Mouse (Mus musculus) yolk sac, embryonic 10.5 days (tissue): ENCODE measurements around the gene Entpd2.
A peak's percentile ranks its signal among the peaks of the same experiment; 100 is the strongest.
"Not testable (repeated sequence)": the region's sequence is repeated elsewhere in the genome, so short reads cannot be mapped to it uniquely, and the experiment has no call there.

Source experiments
- DNase-seq: peaks from one replicate; pipeline ENCODE4 v3.0.0-alpha.2; 2017; ENCODE audit warnings: low spot score

The Entpd2 gene

DNA sequence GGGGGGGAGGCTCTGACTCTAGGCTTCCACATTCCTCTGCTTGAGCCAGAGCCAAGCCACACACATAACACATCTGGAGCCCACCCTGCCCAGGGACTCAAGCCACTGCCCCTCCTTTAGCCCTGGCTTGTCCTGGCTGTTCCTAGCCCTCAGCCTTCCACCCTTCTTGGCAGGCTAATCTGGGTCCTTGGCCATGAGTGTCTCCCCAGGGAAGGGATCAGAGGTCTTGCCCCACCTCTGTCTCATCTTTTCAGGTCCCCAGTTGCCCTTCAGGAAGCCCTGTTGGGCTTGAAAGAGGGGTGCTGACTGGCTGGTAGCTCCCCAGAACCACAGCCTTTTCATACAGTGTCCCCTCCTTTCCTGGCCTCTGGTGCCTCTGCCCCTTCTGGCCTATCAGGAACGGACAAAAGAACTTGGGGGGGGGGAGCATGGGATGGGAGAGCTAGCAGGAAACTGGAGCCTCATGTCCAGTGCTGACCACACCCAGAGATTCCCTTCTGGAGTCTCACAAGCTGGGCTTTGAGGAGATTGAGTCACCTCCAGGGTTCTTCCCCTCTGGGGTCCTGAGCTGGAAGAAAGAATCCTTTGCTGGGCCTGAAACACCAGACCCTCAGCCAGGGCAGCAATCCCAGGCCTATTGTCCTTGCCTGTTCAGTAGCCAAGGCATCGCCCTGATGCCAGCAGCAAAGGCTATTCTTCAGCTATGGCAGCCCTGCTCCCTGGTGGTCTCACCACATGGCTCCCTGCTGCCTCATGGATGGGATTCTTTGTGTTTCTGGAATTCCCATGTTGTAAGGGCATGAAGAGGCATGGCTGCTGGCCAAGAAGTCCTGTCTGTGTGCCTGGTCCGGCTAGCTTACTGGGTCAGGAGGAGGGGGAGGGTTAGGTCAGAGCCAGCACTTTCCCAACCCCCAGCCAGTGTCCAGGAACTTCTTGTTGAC, 1.1 kb upstream of the Entpd2 start:
- DNase-seq: no peak

- no peak for DNase-seq
Measured at GRCm38 (mm10) chr2:25396597-25396983, 916 bp downstream of the Entpd2 start.

- no peak for DNase-seq
Measured at GRCm38 (mm10) chr2:25397010-25397409, 1.3 kb downstream of the Entpd2 start.

- DNase-seq: no peak
Measured at GRCm38 (mm10) chr2:25398065-25398464, 2.4 kb downstream of the Entpd2 start.

DNA sequence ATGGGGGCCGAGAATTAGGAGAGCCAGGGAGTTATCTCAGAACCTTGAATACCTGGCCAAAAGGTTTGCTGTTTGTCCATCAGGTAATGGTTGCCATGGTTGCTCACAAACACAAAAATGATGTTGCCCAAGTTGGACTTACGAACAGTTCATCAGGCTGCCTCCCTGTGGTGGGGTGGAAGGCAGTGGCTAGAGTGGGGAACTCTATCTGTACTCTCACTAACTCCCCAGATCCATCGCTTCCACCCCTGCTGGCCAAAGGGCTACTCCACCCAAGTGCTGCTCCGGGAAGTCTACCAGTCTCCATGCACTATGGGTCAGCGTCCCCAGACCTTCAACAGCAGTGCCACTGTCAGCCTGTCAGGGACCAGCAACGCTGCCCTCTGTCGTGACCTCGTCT, 3.4 kb downstream of the Entpd2 start, which contains the start of gene Npdc1:
Npdc1 (plus strand) TSS at position 301 of the 400 bp plus-strand sequence.
- DNase-seq: no peak

DNA sequence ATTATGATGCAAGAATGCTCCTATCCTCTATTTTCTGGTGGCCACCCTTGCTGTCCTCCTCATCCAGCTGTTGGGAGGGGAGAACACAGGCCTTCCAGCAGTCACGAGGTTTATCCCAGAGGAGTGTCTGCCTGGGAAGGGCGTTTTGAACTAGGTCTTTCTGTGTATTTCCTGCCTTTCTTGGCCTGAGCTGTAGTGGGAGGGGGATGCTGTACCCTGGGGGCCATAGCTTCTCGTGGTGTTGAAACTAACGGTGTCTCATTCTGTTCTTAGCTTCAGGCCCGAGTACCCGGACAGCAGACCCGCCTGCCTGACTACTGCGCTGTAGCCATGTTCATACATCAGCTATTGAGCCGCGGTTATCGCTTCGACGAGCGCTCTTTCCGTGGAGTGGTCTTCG, 4.6 kb downstream of the Entpd2 start:
- no peak for DNase-seq

GRCm38 (mm10) chr2:25400764-25401163, 5.1 kb downstream of the Entpd2 start:
- peak; percentile 37 for DNase-seq

GRCm38 (mm10) chr2:25402377-25402971, 6.8 kb downstream of the Entpd2 start:
- DNase-seq: peak; percentile 79

- DNase-seq: peak; percentile 67
Measured at GRCm38 (mm10) chr2:25402972-25403601, 7.4 kb downstream of the Entpd2 start.

DNA sequence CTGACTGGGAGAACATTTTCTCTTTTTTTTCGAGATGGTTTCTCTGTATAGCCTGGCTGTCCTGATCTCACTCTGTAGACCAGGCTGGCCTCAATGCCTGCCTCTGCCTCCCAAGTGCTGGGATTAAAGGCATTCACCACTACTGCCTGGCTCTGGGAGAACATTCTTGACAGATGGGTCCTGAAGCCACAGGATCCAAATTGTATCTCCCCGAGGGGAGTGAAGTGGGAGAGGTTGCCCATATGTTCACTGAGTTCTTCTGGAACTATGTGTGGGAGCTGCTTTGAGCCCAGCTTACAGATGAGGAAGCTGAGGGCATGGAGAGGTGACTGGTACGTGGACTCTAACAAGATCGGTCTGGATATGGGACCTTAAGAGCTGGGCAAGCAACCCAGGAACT, 8.3 kb downstream of the Entpd2 start:
- DNase-seq: no peak

- no peak for DNase-seq
Measured at GRCm38 (mm10) chr2:25408908-25409307, 13.2 kb downstream of the Entpd2 start.

GRCm38 (mm10) chr2:25413436-25413835, 17.8 kb downstream of the Entpd2 start:
- not testable (repeated sequence) for DNase-seq

- DNase-seq: no peak
Measured at GRCm38 (mm10) chr2:25417426-25417825, 21.8 kb downstream of the Entpd2 start.

DNA sequence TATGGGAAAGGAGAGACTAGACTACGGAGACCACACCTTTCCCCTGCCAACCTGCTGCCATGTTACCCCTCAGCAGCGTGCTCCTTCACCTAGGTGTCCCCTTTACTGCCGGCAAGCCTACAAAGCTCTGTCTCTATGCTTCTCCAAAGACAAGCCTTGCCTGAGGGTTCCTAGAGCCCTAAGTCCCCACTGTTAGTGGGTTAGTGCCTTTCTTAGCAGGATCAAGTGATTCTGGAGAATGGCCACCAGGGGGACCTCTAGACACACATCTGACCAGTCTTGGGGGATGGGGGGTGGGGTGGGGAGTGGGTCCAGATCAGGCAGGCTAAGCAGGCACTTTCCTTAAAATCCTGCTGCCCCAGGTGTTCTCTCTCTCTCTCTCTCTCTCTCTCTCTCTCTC, 26.2 kb downstream of the Entpd2 start:
- DNase-seq: no peak

- DNase-seq: no peak
Measured at GRCm38 (mm10) chr2:25422587-25423410, 27.1 kb downstream of the Entpd2 start, which contains the start of gene Fut7. Gene Fut7, plus strand, starts transcription at chr2:25423267.

- DNase-seq: no peak
Measured at GRCm38 (mm10) chr2:25423626-25424025, 28.0 kb downstream of the Entpd2 start.

DNA sequence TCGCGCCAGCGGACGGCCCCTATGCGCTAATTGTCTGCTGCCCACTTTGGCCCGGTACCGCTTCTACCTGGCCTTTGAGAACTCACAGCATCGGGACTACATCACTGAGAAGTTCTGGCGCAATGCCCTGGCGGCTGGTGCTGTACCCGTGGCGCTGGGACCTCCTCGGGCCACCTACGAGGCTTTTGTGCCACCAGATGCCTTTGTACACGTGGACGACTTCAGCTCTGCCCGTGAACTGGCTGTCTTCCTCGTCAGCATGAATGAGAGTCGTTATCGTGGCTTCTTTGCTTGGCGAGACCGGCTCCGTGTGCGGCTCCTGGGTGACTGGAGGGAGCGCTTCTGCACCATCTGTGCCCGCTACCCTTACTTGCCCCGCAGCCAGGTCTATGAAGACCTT, 29.8 kb downstream of the Entpd2 start:
- no peak for DNase-seq

DNA sequence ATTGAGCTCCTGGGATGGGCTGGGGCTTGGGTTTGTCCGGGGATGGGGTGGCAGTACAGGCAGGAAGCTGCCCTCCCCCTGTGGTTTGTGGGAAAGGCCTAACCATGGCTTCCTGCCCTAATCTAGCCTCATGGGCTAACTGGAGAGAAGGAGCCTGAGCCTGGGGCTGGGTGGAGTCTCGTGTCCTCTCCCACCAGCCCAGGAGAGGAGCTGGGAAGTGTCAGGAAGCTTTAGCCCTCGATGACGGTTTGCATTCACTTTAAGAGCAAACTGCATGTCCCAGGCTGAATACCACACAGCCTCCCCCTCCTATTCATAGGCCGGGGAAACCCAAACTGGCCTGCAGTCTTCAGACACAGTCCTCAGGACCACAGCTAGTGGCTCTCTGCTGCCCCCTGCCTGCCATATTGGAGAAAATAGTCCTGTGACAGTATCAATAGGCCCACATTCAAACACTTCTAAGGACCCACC, 31.1 kb downstream of the Entpd2 start:
- DNase-seq: peak; percentile 32

- no peak for DNase-seq
Measured at GRCm38 (mm10) chr2:25427256-25427655, 31.6 kb downstream of the Entpd2 start.

DNA sequence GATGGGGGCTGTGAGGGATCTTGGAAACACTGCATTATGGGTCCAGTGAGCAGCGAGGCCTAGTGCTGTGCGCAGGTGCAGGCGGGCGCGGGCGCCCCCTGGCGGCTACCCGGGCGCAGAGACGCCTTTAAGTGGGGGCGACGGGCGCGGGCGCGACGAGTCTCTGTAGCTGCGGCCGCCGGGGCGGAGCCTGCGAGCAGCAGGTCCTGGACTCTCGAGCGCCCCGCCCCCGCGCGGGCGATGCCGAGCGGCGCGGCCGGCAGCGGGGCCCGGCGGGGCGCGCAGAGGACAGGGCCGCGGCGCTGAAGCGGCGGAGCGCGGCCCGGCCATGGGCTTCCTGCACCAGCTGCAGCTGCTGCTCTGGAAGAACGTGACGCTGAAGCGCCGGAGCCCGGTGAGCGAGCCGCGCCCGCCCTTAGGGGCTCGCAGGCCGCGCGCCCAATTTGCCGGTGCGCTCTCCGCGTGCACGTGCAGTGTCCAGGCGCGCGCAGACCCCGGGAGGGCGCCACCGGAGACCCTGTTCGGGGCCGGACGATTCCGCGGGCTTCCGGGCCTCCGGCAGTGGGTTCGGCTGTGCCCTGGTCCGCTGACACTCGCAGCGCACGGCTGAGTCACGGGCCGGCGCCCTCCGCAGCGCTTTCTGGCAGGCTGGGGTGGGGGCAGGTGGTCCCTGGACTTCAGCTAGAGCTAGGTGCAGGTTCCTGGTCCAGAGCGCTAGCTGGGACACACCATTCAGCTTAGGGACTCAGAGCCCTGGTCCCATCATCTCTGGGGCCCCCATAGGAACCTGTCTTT, 33.0 kb downstream of the Entpd2 start, which contains the start of gene Abca2:
Abca2 (plus strand) TSS at position 262 of the 795 bp plus-strand sequence.
- peak; percentile 87 for DNase-seq
